Comparison of ENCODE assay signal across 18 mouse cellular contexts in the genomic region with DNA sequence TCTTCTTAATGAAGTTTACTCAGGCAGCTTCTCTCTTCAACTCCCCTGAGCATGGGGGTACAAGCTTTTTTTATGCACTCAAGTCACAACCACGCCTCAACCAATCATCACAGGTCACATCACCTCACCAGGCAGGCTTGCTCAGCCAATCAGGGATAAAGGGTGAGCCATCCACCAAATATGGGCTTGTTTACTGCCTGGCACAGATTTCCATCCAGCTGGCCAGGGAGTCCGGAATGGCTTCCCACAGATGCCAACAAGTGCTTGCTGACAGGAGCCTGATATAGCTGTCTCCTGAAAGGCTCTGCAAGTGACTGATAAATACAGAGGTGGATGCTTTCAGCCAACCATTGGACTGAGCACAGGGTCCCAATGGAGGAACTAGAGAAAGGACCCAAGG. TPM values are rescaled to one million over a fixed set of nuclear protein-coding genes. Genes with fewer than 3 reads are reported as not detected.
DNase-seq lines count a peak whose midpoint lies in the region; TF ChIP-seq lines count a peak whose summit lies in the region.
"Not testable (repeated sequence)": the region's sequence is repeated elsewhere in the genome, so short reads cannot be mapped to it uniquely, and the experiment has no call there.
"Had no signal": no experiment of that assay in that cellular context is flagged by ENCODE, and none has a peak within 500 bp of the region (broad histone marks: within the 10 kb centered on the region; RNA-seq: fewer than 3 reads in every experiment).

No protein-coding gene starts in this region.

- 0 out of 2 replicates have a peak, but pooled peaks have one; percentile 16 for TF ChIP-seq POLR2A in heart, adult 2 months (IDR thresholded peaks at IDR 0.05; ENCODE audit: insufficient read depth, low read depth, low read length)

- not testable (repeated sequence) for H3K27me3 ChIP-seq in heart, adult 2 months (ENCODE audit: control insufficient read depth, insufficient read depth, low read length)

- TF ChIP-seq EP300 in heart, adult 2 months (IDR thresholded peaks at IDR 0.05; ENCODE audit: insufficient read depth, low read depth, low read length) = not testable (repeated sequence)

- not testable (repeated sequence) for TF ChIP-seq CTCF in heart, adult 2 months (IDR thresholded peaks at IDR 0.05)

- not testable (repeated sequence) for H3K9ac ChIP-seq in heart, adult 2 months (ENCODE audit: low read depth, low read length)

- H3K79me2 ChIP-seq in heart, adult 2 months (replicated peaks; ENCODE audit: control insufficient read depth, insufficient read depth, low read length) = not testable (repeated sequence)

- not testable (repeated sequence) for H3K4me3 ChIP-seq in heart, adult 2 months

- WGBS in heart, adult 2 months = 49% methylated on average over 2 of the region's 2 CpGs

- intact Hi-C loops in heart, adult 2 months (cut with DNase I) = not testable (repeated sequence)

- peak; percentile 95 for DNase-seq in heart, adult 11 months
- DNase-seq in heart, adult 18-20 months = peak; percentile 17 to 50
- peak in 1 of 2 experiments; percentile 34 for DNase-seq in heart, adult 2 months
- peak; percentile 9 for DNase-seq in heart, adult 8-10 months (ENCODE audit: low spot score)
- peak; percentile 23 to 30 for DNase-seq in heart, adult 9 months (ENCODE audit: low spot score in 2 of 2)

- H3K27ac ChIP-seq in heart, adult 2 months = not testable (repeated sequence)

- not testable (repeated sequence) for H3K4me1 ChIP-seq in heart, adult 2 months (ENCODE audit: control insufficient read depth, insufficient read depth, low read length)

- not testable (repeated sequence) for H3K36me3 ChIP-seq in heart, adult 2 months (ENCODE audit: control insufficient read depth, insufficient read depth, low read length)

RNA-seq across cellular contexts. Expression of a gene that starts 11.2 kb away (rescaled TPM):
- total RNA-seq in heart, adult 18-20 months (2021) = 1 to 10 TPM; 1.0 to 1.6 TPM
- under 1 TPM; 0.29 to 0.32 TPM for total RNA-seq in heart, adult 2 months (2021)
- 0.96 TPM in 1 of 2 replicates, not detected in the other for polyA plus RNA-seq in heart, adult 2 months (2012; rRNA removed)
- 1 to 10 TPM; 2.0 to 3.1 (median 2.5) TPM for total RNA-seq in heart, adult 8-10 months (2022)
- total RNA-seq: adrenal gland, adult 18-20 months; adrenal gland, adult 2 months; adrenal gland, adult 8-10 months; adrenal gland, postnatal 14 days; adrenal gland, postnatal 25 days; CH12.LX; ES-E14; G1E; MEL had no signal
- polyA plus RNA-seq: activated CD4-positive, CD25-positive, alpha-beta regulatory T cell, adult 4 months; adrenal gland, adult 2 months; C2C12; CD4-positive, CD25-positive, alpha-beta regulatory T cell, adult 4 months; G1E; Patski had no signal
